Mouse (Mus musculus) forebrain, embryonic 13.5 days (tissue): ENCODE measurements at regions not wholly inside any gene's neighbourhood (a gene's known extent, or its start where the extent isn't known, plus 50 kb on each side); places are given as distances from the start of the nearest gene placed in this dataset.

Experiments used
- ATAC-seq: fragments of 200-750 bp; cut with Nextera tagmentation; 2 replicates; pipeline ENCODE4 v1.8.0; 2017
- H3K27ac ChIP-seq: fragments of 300-500 bp; sonication (generic); 2 replicates; pipeline ENCODE4 v1.5.1; 2015; ENCODE audit warnings: inconsistent platforms, mild to moderate bottlenecking, moderate library complexity
- H3K27me3 ChIP-seq: fragments of 300-500 bp; sonication (generic); 2 replicates; pipeline ENCODE4 v1.6.1; 2015; ENCODE audit warnings: mild to moderate bottlenecking, inconsistent platforms
- H3K36me3 ChIP-seq: fragments of 300-500 bp; sonication (generic); 2 replicates; pipeline ENCODE4 v1.6.1; 2015; ENCODE audit warnings: mild to moderate bottlenecking, inconsistent platforms; ENCODE audit not compliant: poor library complexity, severe bottlenecking
- H3K4me1 ChIP-seq: fragments of 300-500 bp; sonication (generic); 2 replicates; pipeline ENCODE4 v1.6.1; 2015; ENCODE audit warnings: inconsistent platforms
- H3K4me2 ChIP-seq: fragments of 300-500 bp; sonication (generic); 2 replicates; pipeline ENCODE4 v1.6.1; 2015; ENCODE audit warnings: inconsistent platforms, mild to moderate bottlenecking, moderate library complexity
- H3K4me3 ChIP-seq: fragments of 300-500 bp; sonication (generic); 2 replicates; pipeline ENCODE4 v1.5.1; 2015; ENCODE audit warnings: mild to moderate bottlenecking, inconsistent platforms
- H3K9ac ChIP-seq: fragments of 300-500 bp; sonication (generic); 2 replicates; pipeline ENCODE4 v1.6.1; 2015; ENCODE audit warnings: mild to moderate bottlenecking, inconsistent platforms
- H3K9me3 ChIP-seq: fragments of 300-500 bp; sonication (generic); replicated peaks from 2 replicates; pipeline ENCODE4 v1.6.1; 2016; ENCODE audit warnings: inconsistent platforms
- WGBS: fragments of 180-500 bp; shearing (Covaris S2); methylation state at CpG from one replicate; pipeline ENCODE4 v1.1.7; 2015; 5-methylcytosine and 5-hydroxymethylcytosine counted together

- 31% methylated on average over 8 of the region's 8 CpGs for WGBS
- H3K4me2 ChIP-seq: no peak overlapping the region
Measured at GRCm38 (mm10) chr15:13455560-13456219, 282.2 kb upstream of the Cdh6 start.

GRCm38 (mm10) chr15:13450385-13450784, 276.9 kb upstream of the Cdh6 start:
- Histone ChIP-seq H3K9me3 (no peaks in the 10 kb centered on the region), H3K36me3 (no peaks in the 10 kb centered on the region), H3K4me1 (peaks cover 2% of the 10 kb centered on the region), H3K27me3 (no peaks in the 10 kb centered on the region), H3K4me2 (no peak overlapping the region), H3K9ac (no peak overlapping the region), H3K27ac (no peak overlapping the region), H3K4me3 (no peak overlapping the region)
- WGBS: 71% methylated on average over 5 of the region's 5 CpGs
- no peak for ATAC-seq

More at GRCm38 (mm10) chr15:13455560-13456219, 282.2 kb upstream of the Cdh6 start:
- Histone ChIP-seq H3K4me3 (no peak overlapping the region), H3K27me3 (no peaks in the 10 kb centered on the region), H3K36me3 (no peaks in the 10 kb centered on the region), H3K4me1 (peaks cover 9% of the 10 kb centered on the region), H3K9me3 (no peaks in the 10 kb centered on the region), H3K27ac (peak overlapping the region; percentile 10; the same call in 1 of the 2 replicates), H3K9ac (no peak overlapping the region)
- ATAC-seq: peak; percentile 75

- 79% methylated on average over 1 of the region's 1 CpGs for WGBS
- H3K4me1 ChIP-seq: no peaks in the 10 kb centered on the region
- no peak overlapping the region for H3K4me2 ChIP-seq
- no peak overlapping the region for H3K27ac ChIP-seq
- H3K9ac ChIP-seq: no peak overlapping the region
- no peaks in the 10 kb centered on the region for H3K27me3 ChIP-seq
- H3K36me3 ChIP-seq: no peaks in the 10 kb centered on the region
- no peak for ATAC-seq
- H3K4me3 ChIP-seq: no peak overlapping the region
- H3K9me3 ChIP-seq: no peaks in the 10 kb centered on the region
Measured at GRCm38 (mm10) chr15:13434608-13435007, 261.1 kb upstream of the Cdh6 start.

GRCm38 (mm10) chr15:13432971-13433370, 259.5 kb upstream of the Cdh6 start:
- WGBS: 93% methylated on average over 2 of the region's 2 CpGs
- Histone ChIP-seq H3K4me1 (no peaks in the 10 kb centered on the region), H3K9ac (no peak overlapping the region), H3K36me3 (no peaks in the 10 kb centered on the region), H3K27ac (no peak overlapping the region), H3K27me3 (no peaks in the 10 kb centered on the region), H3K4me3 (no peak overlapping the region), H3K4me2 (no peak overlapping the region), H3K9me3 (no peaks in the 10 kb centered on the region)
- no peak for ATAC-seq

GRCm38 (mm10) chr15:13419616-13420015, 246.1 kb upstream of the Cdh6 start:
- Histone ChIP-seq H3K9me3 (no peaks in the 10 kb centered on the region), H3K27ac (no peak overlapping the region), H3K4me3 (no peak overlapping the region), H3K9ac (no peak overlapping the region), H3K27me3 (no peaks in the 10 kb centered on the region), H3K36me3 (no peaks in the 10 kb centered on the region), H3K4me2 (no peak overlapping the region), H3K4me1 (no peaks in the 10 kb centered on the region)
- no peak for ATAC-seq
- 53% methylated on average over 3 of the region's 3 CpGs for WGBS

GRCm38 (mm10) chr15:13410065-13410688, 236.7 kb upstream of the Cdh6 start:
- Histone ChIP-seq H3K4me3 (no peak overlapping the region), H3K4me2 (peak overlapping the region; percentile 34), H3K36me3 (no peaks in the 10 kb centered on the region), H3K9ac (no peak overlapping the region), H3K9me3 (no peaks in the 10 kb centered on the region), H3K4me1 (peaks cover 11% of the 10 kb centered on the region), H3K27ac (peak overlapping the region; percentile 7; the same call in 1 of the 2 replicates), H3K27me3 (no peaks in the 10 kb centered on the region)
- peak; percentile 84 for ATAC-seq
- WGBS: 24% methylated on average over 11 of the region's 11 CpGs

GRCm38 (mm10) chr15:13393155-13393554, 219.7 kb upstream of the Cdh6 start:
- Histone ChIP-seq H3K9me3 (no peaks in the 10 kb centered on the region), H3K4me1 (peaks cover 27% of the 10 kb centered on the region), H3K27me3 (no peaks in the 10 kb centered on the region), H3K4me3 (no peak overlapping the region), H3K9ac (no peak overlapping the region), H3K4me2 (no peak overlapping the region), H3K27ac (peak overlapping the region; percentile 54), H3K36me3 (no peaks in the 10 kb centered on the region)
- peak; percentile 98 for ATAC-seq
- WGBS: under 1% methylated on average over 6 of the region's 6 CpGs

GRCm38 (mm10) chr15:13391331-13391730, 217.9 kb upstream of the Cdh6 start:
- WGBS: 81% methylated on average over 4 of the region's 4 CpGs
- Histone ChIP-seq H3K36me3 (no peaks in the 10 kb centered on the region), H3K9me3 (no peaks in the 10 kb centered on the region), H3K27ac (no peak overlapping the region), H3K4me3 (no peak overlapping the region), H3K9ac (no peak overlapping the region), H3K4me1 (peaks cover 27% of the 10 kb centered on the region), H3K4me2 (no peak overlapping the region), H3K27me3 (no peaks in the 10 kb centered on the region)
- no peak for ATAC-seq

- H3K9ac ChIP-seq: no peak overlapping the region
- no peaks in the 10 kb centered on the region for H3K27me3 ChIP-seq
- no peak overlapping the region for H3K4me2 ChIP-seq
- ATAC-seq: peak; percentile 80
- H3K4me1 ChIP-seq: no peaks in the 10 kb centered on the region
- H3K9me3 ChIP-seq: no peaks in the 10 kb centered on the region
- no peak overlapping the region for H3K27ac ChIP-seq
- H3K4me3 ChIP-seq: no peak overlapping the region
- WGBS: 19% methylated on average over 6 of the region's 6 CpGs
- H3K36me3 ChIP-seq: no peaks in the 10 kb centered on the region
Measured at GRCm38 (mm10) chr15:13384815-13385214, 211.3 kb upstream of the Cdh6 start.

GRCm38 (mm10) chr15:13375590-13375989, 202.1 kb upstream of the Cdh6 start:
- 91% methylated on average over 3 of the region's 3 CpGs for WGBS
- Histone ChIP-seq H3K4me3 (no peak overlapping the region), H3K9me3 (no peaks in the 10 kb centered on the region), H3K36me3 (no peaks in the 10 kb centered on the region), H3K27me3 (no peaks in the 10 kb centered on the region), H3K4me1 (no peaks in the 10 kb centered on the region), H3K9ac (no peak overlapping the region), H3K27ac (no peak overlapping the region), H3K4me2 (no peak overlapping the region)
- no peak for ATAC-seq

GRCm38 (mm10) chr15:13368799-13369198, 195.3 kb upstream of the Cdh6 start:
- ATAC-seq: no peak
- no peaks in the 10 kb centered on the region for H3K4me1 ChIP-seq
- 84% methylated on average over 5 of the region's 5 CpGs for whole genome bisulfite sequencing
- no peaks in the 10 kb centered on the region for H3K27me3 ChIP-seq
- H3K4me2 ChIP-seq: no peak overlapping the region
- no peak overlapping the region for H3K27ac ChIP-seq
- no peak overlapping the region for H3K9ac ChIP-seq
- no peaks in the 10 kb centered on the region for H3K9me3 ChIP-seq
- H3K36me3 ChIP-seq: no peaks in the 10 kb centered on the region
- H3K4me3 ChIP-seq: no peak overlapping the region

- no peak for ATAC-seq
- Histone ChIP-seq H3K27ac (no peak overlapping the region), H3K4me2 (no peak overlapping the region), H3K27me3 (no peaks in the 10 kb centered on the region), H3K9me3 (no peaks in the 10 kb centered on the region), H3K4me1 (no peaks in the 10 kb centered on the region), H3K36me3 (no peaks in the 10 kb centered on the region), H3K9ac (no peak overlapping the region), H3K4me3 (no peak overlapping the region)
- 86% methylated on average over 16 of the region's 16 CpGs for WGBS
Measured at GRCm38 (mm10) chr15:13367291-13367954, 193.9 kb upstream of the Cdh6 start.
